Mouse (Mus musculus) liver, embryonic 14.5 days (tissue): Measurements from ENCODE around the gene Myl7. TPM values are rescaled to one million over a fixed set of nuclear protein-coding genes. Genes with fewer than 3 reads are reported as not detected.
A peak's percentile ranks its signal among the peaks of the same experiment; 100 is the strongest.
"Not testable (repeated sequence)": the region's sequence is repeated elsewhere in the genome, so short reads cannot be mapped to it uniquely, and the experiment has no call there.

Experiments used
- ATAC-seq: fragments of 200-750 bp; cut with Nextera tagmentation; 2 replicates; pipeline ENCODE4 v1.8.0; 2017; ENCODE audit warnings: moderate number of reproducible peaks, mild to moderate bottlenecking, moderate library complexity; ENCODE audit not compliant: insufficient read depth
- DNase-seq, 3 experiments: peaks; one replicate each; pipeline ENCODE4 v3.0.0-alpha.2; 2012 to 2013; ENCODE audit warnings: low read depth in 3 of 3, low spot score in 3 of 3
- H3K27ac ChIP-seq: fragments of 300-500 bp; sonication (generic); 2 replicates; pipeline ENCODE4 v1.5.1; 2014; ENCODE audit warnings: moderate library complexity, mild to moderate bottlenecking, control low read depth, inconsistent platforms
- H3K27me3 ChIP-seq: fragments of 300-500 bp; sonication (generic); 2 replicates; pipeline ENCODE4 v1.6.1; 2014; ENCODE audit warnings: mild to moderate bottlenecking, low read length, moderate library complexity; ENCODE audit not compliant: control insufficient read depth, insufficient read depth
- H3K36me3 ChIP-seq: fragments of 300-500 bp; sonication (generic); replicated peaks from 2 replicates; pipeline ENCODE4 v1.6.1; 2014; ENCODE audit warnings: low read depth; ENCODE audit not compliant: control insufficient read depth, insufficient read depth
- H3K4me1 ChIP-seq, 2 experiments: fragments of 200-500 bp in 1 of 2; fragments of 300-500 bp in 1 of 2; sonication (generic) in 1 of 2; replicated peaks; 2 replicates each; pipeline ENCODE4 v1.6.1; 2012 to 2014; ENCODE audit warnings: antibody characterized with exemption in 1 of 2, inconsistent platforms in 1 of 2, low read length in 1 of 2; ENCODE audit not compliant: control insufficient read depth in 2 of 2, insufficient read depth in 2 of 2
- H3K4me2 ChIP-seq: fragments of 300-500 bp; sonication (generic); 2 replicates; pipeline ENCODE4 v1.6.1; 2014; ENCODE audit warnings: low read depth, mild to moderate bottlenecking, control low read depth, moderate library complexity
- H3K4me3 ChIP-seq, 2 experiments: fragments of 200-500 bp in 1 of 2; fragments of 300-500 bp in 1 of 2; sonication (generic) in 1 of 2; 2 replicates each; pipeline ENCODE4 v1.5.1; 2012 to 2014; ENCODE audit warnings: low read depth in 2 of 2, low read length in 2 of 2, mild to moderate bottlenecking in 2 of 2, control low read depth in 1 of 2, inconsistent platforms in 1 of 2, moderate library complexity in 1 of 2; ENCODE audit not compliant: insufficient read depth in 1 of 2
- H3K9ac ChIP-seq: fragments of 300-500 bp; sonication (generic); replicated peaks from 2 replicates; pipeline ENCODE4 v1.6.1; 2014; ENCODE audit warnings: mild to moderate bottlenecking, control low read depth, moderate library complexity
- H3K9me3 ChIP-seq: fragments of 300-500 bp; sonication (generic); 2 replicates; pipeline ENCODE4 v1.6.1; 2016; ENCODE audit warnings: low read length, mixed read lengths; ENCODE audit not compliant: control insufficient read depth
- CTCF ChIP-seq: IDR thresholded peaks from 2 replicates; pipeline ENCODE4 v1.5.1; 2016; ENCODE audit warnings: antibody characterized with exemption, low read depth, control low read depth
- EP300 ChIP-seq: IDR thresholded peaks from 2 replicates; pipeline ENCODE4 v1.6.1; 2016; ENCODE audit warnings: antibody characterized with exemption, low read depth
- WGBS: fragments of 180-500 bp; shearing (Covaris S2); extraction: QIAGEN DNeasy Blood & Tissue Kit; methylation state at CpG from one replicate; pipeline ENCODE4 v1.1.7; 2014; ENCODE audit not compliant: insufficient replicate concordance; 5-methylcytosine and 5-hydroxymethylcytosine counted together
- polyA plus RNA-seq, 2 experiments: library from polyadenylated mRNA; depleted of rRNA in 1 of 2; stranded (reverse) in 1 of 2; unstranded in 1 of 2; fragments of >200 nt; fragmentation: Nextera tagmentation in 1 of 2; extraction: Ambion mirVana in 1 of 2; gene quantifications; 2 replicates each; pipeline versions ENCODE4 v1.2.1 to v1.2.3; 2012 to 2014

Gene Myl7
- polyA plus RNA-seq, 2 experiments: 3.2 to 6.6 TPM

DNA sequence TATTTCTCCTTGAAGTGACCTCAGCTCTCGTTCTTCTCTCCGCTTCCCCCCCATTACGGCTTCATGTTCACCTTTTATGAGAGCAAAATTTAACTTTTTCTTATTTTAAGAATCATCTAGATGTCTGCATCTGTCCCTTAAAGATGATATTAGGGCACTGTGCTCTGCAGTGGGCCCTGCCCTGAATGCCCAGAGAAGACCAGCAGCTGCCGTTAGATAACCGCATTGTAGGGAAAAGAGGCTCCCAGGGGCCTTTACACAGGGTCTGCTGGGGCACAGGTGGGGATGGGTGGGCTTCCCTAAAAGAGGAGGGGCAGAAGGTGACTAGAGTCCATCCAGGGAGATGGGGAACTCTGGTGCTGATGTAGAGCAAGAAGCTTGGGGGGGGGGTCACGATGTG, 4.8 kb downstream of the Myl7 start:
- Histone ChIP-seq H3K27me3 (peaks cover 16% of the 10 kb centered on the region), H3K36me3 (no peaks in the 10 kb centered on the region), H3K4me3 (no peak overlapping the region), H3K27ac (peak overlapping the region; percentile 21), H3K9me3 (no peaks in the 10 kb centered on the region), H3K9ac (peak overlapping the region; percentile 45), H3K4me2 (peak overlapping the region; percentile 54), H3K4me1 (peaks cover 20 to 39% of the 10 kb centered on the region in 2 experiments)
- 59% methylated on average over 6 of the region's 6 CpGs for whole genome bisulfite sequencing
- peak; percentile 50 for ATAC-seq
- DNase-seq: no peak
- TF ChIP-seq CTCF: no peak
- TF ChIP-seq EP300: no peak

DNA sequence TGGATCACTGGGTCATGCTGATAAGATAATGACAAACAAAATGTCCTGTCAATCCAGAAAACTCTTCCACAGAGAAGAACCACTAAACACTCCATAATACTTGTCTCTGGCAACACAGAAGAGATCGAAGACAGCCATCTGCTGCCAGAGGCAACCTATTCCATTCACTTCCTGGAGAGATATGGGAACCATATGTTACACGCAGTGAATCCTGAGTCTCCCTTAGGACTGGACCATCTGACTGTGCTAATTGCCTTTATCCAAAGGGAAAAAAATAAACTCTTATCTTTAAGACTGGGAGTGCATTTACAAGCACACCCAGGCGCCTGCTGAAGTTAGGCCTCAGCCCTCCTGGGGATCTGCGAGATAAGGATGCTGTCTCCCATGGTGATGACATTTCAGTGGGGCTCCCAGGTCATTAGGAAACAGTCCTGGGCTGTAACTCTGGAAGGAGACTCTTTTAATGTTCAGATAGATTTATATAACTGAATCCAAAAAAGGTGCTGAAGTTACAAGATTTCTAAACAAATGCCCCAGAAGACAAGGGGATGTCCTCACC, 5.7 kb downstream of the Myl7 start:
- peak; percentile 90 for ATAC-seq
- DNase-seq: peak; percentile 36 to 47 (median 39)
- H3K4me3 ChIP-seq: no peak overlapping the region
- H3K9ac ChIP-seq: peak overlapping the region; percentile 45
- 24% methylated on average over 4 of the region's 4 CpGs for WGBS
- no peaks in the 10 kb centered on the region for H3K9me3 ChIP-seq
- H3K27me3 ChIP-seq: peaks cover 11% of the 10 kb centered on the region
- TF ChIP-seq EP300 (no peak), CTCF (no peak)
- peak overlapping the region; percentile 54 for H3K4me2 ChIP-seq
- H3K4me1 ChIP-seq: peaks cover 14 to 30% of the 10 kb centered on the region in 2 experiments
- no peaks in the 10 kb centered on the region for H3K36me3 ChIP-seq
- H3K27ac ChIP-seq: peak overlapping the region; percentile 21

DNA sequence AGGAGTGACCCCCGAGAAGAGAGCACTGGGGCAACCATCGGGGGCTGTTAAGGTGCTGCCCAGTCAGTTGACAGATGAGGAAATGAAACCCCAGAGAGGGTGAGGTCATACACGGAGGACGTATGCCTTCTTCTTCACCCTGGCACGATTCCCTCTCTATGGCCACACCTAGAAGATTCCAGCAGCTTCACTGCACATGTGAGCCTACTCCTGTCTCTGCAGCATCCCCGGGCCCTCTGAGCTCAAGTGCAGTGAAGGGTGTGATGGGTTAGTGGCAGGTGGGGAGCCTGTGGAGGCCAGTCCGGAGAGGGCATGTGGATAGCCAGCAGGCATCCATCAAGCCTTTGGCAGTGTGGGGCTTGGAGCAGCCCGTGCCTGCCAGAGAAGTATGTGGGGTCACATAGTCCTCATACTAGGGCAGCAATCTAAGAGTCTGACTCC, 6.4 kb downstream of the Myl7 start:
- Histone ChIP-seq H3K36me3 (no peaks in the 10 kb centered on the region), H3K9ac (no peak overlapping the region), H3K27me3 (peaks cover 4% of the 10 kb centered on the region), H3K4me1 (peaks cover 14 to 30% of the 10 kb centered on the region in 2 experiments), H3K4me3 (no peak overlapping the region), H3K27ac (no peak overlapping the region; the same call in 1 of the 2 replicates), H3K4me2 (no peak overlapping the region), H3K9me3 (no peaks in the 10 kb centered on the region)
- 44% methylated on average over 8 of the region's 8 CpGs for WGBS
- ATAC-seq (no peak), DNase-seq (no peak)
- TF ChIP-seq EP300 (no peak), CTCF (no peak)

DNA sequence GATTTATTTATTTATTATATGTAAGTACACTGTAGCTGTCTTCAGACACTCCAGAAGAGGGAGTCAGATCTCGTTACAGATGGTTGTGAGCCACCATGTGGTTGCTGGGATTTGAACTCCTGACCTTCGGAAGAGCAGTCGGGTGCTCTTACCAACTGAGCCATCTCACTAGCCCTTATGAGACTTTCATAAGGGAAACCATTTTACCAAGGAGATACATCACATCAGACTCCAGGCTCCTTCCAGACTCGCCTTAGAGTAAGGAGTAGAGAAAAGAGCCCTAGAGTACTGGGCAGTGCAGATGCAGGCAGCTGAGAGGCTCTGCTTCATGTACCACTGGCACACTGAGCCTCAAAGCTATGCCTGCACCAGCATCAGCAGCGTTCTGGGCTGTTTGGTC, 10.0 kb downstream of the Myl7 start:
- ATAC-seq, H3K36me3 ChIP-seq, H3K9ac ChIP-seq, H3K4me3 ChIP-seq, H3K27me3 ChIP-seq, H3K27ac ChIP-seq, DNase-seq, H3K9me3 ChIP-seq, H3K4me2 ChIP-seq: not testable (repeated sequence)
- peaks cover 9 to 17% of the 10 kb centered on the region in 2 experiments for H3K4me1 ChIP-seq
- 74% methylated on average over 5 of the region's 5 CpGs for WGBS

DNA sequence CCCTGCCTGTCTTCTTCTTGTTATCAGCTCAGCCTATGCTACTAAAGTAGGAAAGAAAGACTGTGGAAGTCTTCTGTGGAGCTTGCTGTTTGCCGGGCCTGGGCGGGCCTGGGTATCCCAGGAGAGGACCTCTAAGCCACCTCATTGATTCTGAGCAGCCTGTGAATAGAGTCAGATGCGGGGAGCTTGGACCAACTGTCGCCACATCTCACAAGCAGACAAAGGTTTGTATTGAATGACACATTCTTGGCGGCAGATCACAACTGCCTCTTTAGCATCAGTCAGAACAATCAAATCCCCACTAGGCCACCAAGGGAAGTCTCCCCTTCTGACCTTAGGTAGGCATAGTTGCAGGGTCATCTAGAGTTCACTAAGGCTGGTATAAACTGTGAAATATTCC, 11.3 kb downstream of the Myl7 start:
- Histone ChIP-seq H3K9ac (no peak overlapping the region), H3K4me1 (peaks cover 1 to 10% of the 10 kb centered on the region in 2 experiments), H3K36me3 (no peaks in the 10 kb centered on the region), H3K27me3 (no peaks in the 10 kb centered on the region), H3K27ac (no peak overlapping the region), H3K4me2 (no peak overlapping the region), H3K4me3 (no peak overlapping the region), H3K9me3 (no peaks in the 10 kb centered on the region)
- DNase-seq: no peak
- ATAC-seq: no peak
- no peak for TF ChIP-seq EP300
- TF ChIP-seq CTCF: no peak
- 68% methylated on average over 5 of the region's 5 CpGs for WGBS
